Mouse (Mus musculus) neural tube, embryonic 15.5 days (tissue): ENCODE data around the gene Tmem130. TPM values are rescaled to one million over a fixed set of nuclear protein-coding genes. Genes with fewer than 3 reads are reported as not detected.
A peak's percentile ranks its signal among the peaks of the same experiment; 100 is the strongest.
"Not testable (repeated sequence)": the region's sequence is repeated elsewhere in the genome, so short reads cannot be mapped to it uniquely, and the experiment has no call there.

Experiments used
- ATAC-seq: fragments of 200-750 bp; cut with Nextera tagmentation; 2 replicates; pipeline ENCODE4 v1.8.0; 2017; ENCODE audit warnings: mild to moderate bottlenecking, moderate TSS enrichment, moderate library complexity; ENCODE audit not compliant: low FRiP score
- H3K27ac ChIP-seq: fragments of 300-500 bp; sonication (generic); replicated peaks from 2 replicates; pipeline ENCODE4 v1.5.1; 2015; ENCODE audit warnings: mild to moderate bottlenecking, inconsistent platforms
- H3K27me3 ChIP-seq: fragments of 300-500 bp; sonication (generic); replicated peaks from 2 replicates; pipeline ENCODE4 v1.6.1; 2015; ENCODE audit warnings: inconsistent platforms
- H3K36me3 ChIP-seq: fragments of 300-500 bp; sonication (generic); 2 replicates; pipeline ENCODE4 v1.6.1; 2015; ENCODE audit warnings: inconsistent platforms
- H3K4me1 ChIP-seq: fragments of 300-500 bp; sonication (generic); 2 replicates; pipeline ENCODE4 v1.6.1; 2015; ENCODE audit warnings: inconsistent platforms
- H3K4me2 ChIP-seq: fragments of 300-500 bp; sonication (generic); 2 replicates; pipeline ENCODE4 v1.6.1; 2015; ENCODE audit warnings: inconsistent platforms, mild to moderate bottlenecking, moderate library complexity
- H3K4me3 ChIP-seq: fragments of 300-500 bp; sonication (generic); replicated peaks from 2 replicates; pipeline ENCODE4 v1.5.1; 2015; ENCODE audit warnings: mild to moderate bottlenecking, inconsistent platforms
- H3K9ac ChIP-seq: fragments of 300-500 bp; sonication (generic); replicated peaks from 2 replicates; pipeline ENCODE4 v1.6.1; 2015; ENCODE audit warnings: mild to moderate bottlenecking, inconsistent platforms
- H3K9me3 ChIP-seq: fragments of 300-500 bp; sonication (generic); replicated peaks from 2 replicates; pipeline ENCODE4 v1.6.1; 2016; ENCODE audit warnings: inconsistent platforms
- WGBS: fragments of 180-500 bp; shearing (Covaris S2); methylation state at CpG from one replicate; pipeline ENCODE4 v1.1.7; 2015; ENCODE audit warnings: mixed read lengths; 5-methylcytosine and 5-hydroxymethylcytosine counted together
- polyA plus RNA-seq: library from polyadenylated mRNA; unstranded; fragments of >200 nt; fragmentation: Nextera tagmentation; extraction: Ambion mirVana; gene quantifications from 2 replicates; pipeline ENCODE4 v1.2.1, GENCODE M21; 2015

The Tmem130 gene
- polyA plus RNA-seq, 1 experiment from 2014 or later, result 415 TPM

DNA sequence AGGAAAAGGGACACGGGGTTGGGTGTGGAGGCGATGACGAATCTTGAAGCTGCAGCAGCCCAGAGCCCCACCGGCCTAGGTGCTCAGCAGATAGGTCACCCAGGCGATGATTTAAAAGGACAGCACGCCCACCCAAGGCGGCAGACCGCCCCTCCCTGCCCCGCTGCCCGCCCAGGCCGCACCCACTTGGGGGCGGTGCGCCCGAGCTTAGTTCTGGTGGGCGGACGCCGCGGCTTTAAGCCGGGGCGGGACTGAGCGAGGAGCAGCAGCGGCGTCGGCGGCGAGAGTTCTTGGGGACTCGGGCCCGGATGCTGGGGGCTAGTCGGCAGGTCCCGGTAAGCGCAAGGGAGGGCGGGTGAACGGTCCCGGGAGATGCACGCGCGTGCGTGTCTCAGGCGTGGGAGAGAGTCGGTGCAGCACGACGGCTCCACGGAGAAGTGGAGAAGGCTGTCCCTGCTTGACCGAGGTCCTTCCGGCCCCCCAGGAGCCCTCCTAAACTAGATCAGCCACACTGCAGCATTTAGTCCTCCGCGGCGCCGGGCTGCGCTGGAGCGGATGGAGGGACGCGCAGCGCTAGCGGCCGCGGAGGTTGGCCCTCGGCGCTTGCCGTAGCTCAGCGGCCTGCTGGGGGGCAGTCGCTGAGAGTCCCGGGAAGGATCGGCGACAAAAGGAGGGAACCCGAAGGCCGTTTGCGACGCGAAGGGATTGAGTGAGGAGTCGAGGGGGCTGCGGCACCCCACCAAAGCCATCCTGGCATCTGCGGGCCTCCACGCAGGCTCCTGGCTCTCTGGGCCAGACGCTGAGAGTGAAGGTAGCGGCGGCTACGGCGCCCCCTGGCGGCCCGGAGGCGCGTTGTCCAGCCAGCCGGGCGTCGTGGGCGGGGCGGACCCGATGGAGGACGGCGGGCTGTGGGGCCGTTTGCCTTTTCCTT is 6.6 kb upstream of the Tmem130 start:
- WGBS, result under 1% methylated on average over 92 of the region's 92 CpGs
- Histone ChIP-seq H3K4me1 (peaks cover 16% of the 10 kb centered on the region), H3K27ac (peak overlapping the region; percentile 99), H3K9ac (peak overlapping the region; percentile 82), H3K4me2 (peak overlapping the region; percentile 77), H3K36me3 (peaks cover 18% of the 10 kb centered on the region), H3K9me3 (no peaks in the 10 kb centered on the region), H3K27me3 (no peaks in the 10 kb centered on the region), H3K4me3 (peak overlapping the region; percentile 92)
- peak; percentile 90 for ATAC-seq

DNA sequence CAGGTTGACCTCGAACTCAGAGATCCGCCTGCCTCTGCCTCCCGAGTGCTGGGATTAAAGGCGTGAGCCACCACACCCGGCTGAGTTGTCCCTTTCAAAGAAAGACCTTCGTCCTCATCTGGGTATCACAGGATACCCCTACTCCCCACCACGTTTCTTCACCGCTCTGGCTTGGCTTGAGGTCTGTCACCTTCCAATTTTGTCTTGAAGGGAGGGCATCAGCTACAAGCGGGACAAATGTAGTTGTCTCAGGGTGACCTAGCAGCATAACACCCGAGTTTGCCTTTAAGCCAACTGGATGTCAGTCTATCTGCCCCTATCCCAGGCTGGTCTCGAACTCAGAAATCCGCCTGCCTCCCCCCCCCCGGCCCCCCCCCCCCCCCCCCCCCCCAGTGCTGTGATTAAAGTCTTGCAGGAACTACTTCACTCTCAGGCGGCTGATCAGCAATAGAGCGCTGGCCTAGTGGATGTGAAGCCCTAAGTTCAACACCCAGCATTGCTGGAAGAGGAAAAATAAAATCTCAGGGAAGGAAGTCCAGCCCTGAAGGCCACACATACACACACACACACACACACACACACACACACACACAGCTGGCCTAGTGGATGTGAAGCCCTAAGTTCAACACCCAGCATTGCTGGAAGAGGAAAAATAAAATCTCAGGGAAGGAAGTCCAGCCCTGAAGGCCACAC is 5.6 kb upstream of the Tmem130 start, which contains the start of gene Trrap:
Gene Trrap, plus strand, starts transcription at position 627 of the 693 bp plus-strand sequence.
- WGBS, result 83% methylated on average over 14 of the region's 15 CpGs
- H3K9ac ChIP-seq, result peak within 1 kb of the TSS; percentile 82
- peaks cover 11% of the 10 kb centered on the region for H3K36me3 ChIP-seq
- peaks cover 16% of the 10 kb centered on the region for H3K4me1 ChIP-seq
- H3K27ac ChIP-seq, result peak within 1 kb of the TSS; percentile 99
- H3K9me3 ChIP-seq, H3K27me3 ChIP-seq: not testable (repeated sequence)
- peak within 1 kb of the TSS; percentile 77 for H3K4me2 ChIP-seq
- peak; percentile 12 for ATAC-seq
- H3K4me3 ChIP-seq, result peak within 1 kb of the TSS; percentile 92

DNA sequence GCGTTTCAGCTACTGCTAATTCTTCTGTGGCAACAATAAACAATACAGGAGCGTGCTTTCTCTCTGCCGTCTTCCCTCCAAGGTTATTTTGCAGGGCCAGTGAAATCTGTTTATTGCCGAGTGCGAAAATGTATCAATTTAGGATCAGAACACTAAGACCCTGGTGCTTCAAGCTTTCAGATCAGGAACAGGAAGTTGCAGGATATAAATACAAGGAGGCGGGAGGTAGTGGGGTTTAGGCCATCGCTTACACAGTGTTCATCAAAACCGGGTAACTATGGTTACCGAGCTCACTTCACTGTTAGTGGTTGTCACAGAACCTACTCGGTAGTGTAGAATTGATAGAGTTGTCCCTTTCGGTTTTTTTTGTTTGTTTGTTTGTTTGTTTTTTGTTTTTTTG is 5.0 kb upstream of the Tmem130 start:
- 84% methylated on average over 11 of the region's 11 CpGs for WGBS
- no peaks in the 10 kb centered on the region for H3K9me3 ChIP-seq
- no peaks in the 10 kb centered on the region for H3K27me3 ChIP-seq
- H3K4me3 ChIP-seq, result no peak overlapping the region
- H3K4me1 ChIP-seq, result peaks cover 16% of the 10 kb centered on the region
- H3K9ac ChIP-seq, result no peak overlapping the region
- no peak overlapping the region for H3K27ac ChIP-seq
- peaks cover 7% of the 10 kb centered on the region for H3K36me3 ChIP-seq
- no peak overlapping the region for H3K4me2 ChIP-seq
- no peak for ATAC-seq

DNA sequence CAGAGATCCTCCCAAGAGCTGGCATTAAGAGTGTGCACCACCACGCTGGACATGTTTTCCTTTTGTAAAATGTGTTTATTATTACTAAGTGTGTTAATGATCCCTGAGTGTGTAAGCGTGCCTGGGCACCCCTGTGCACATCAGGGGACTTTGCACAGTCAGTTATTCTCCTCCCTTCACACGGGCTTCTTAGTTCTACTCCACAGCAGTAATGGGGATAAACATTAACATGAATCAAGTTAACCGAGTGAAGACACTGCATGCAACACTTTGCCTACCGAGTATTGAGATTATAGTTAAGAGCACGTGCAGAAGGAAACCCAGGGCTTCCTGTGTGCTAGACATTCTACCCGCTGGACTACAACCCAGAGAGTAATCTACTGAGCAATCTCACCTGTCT is 4.4 kb upstream of the Tmem130 start:
- WGBS, result 81% methylated on average over 7 of the region's 7 CpGs
- no peaks in the 10 kb centered on the region for H3K9me3 ChIP-seq

DNA sequence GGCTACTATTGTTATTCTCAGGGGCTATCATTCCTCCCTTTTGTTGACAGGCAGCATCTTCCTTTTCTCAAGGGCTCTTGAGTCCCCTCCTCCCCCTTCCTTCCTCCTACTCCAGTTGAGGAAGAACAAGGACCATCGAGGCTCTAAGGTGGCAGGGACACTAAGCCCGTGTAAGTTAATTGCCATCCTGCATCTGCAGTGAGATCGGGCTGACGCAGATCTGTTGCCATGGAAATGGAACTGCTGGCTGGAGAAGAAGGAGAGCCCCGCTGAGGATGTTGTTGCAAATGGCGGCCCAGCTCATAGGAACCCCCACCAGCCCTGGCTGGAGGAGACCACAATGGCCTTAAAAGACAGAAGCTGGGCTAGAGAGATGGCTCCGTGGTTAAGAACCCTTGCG is 3.2 kb downstream of the Tmem130 start:
- peak overlapping the region; percentile 18; the same call in 1 of the 2 replicates for H3K4me3 ChIP-seq

More for the DNA sequence above, 4.4 kb upstream of the Tmem130 start:
- Histone ChIP-seq H3K27ac (no peak overlapping the region), H3K4me1 (peaks cover 16% of the 10 kb centered on the region), H3K27me3 (no peaks in the 10 kb centered on the region), H3K9ac (no peak overlapping the region), H3K4me2 (no peak overlapping the region), H3K36me3 (peaks cover under 1% of the 10 kb centered on the region; the same call in 1 of the 2 replicates), H3K4me3 (no peak overlapping the region)
- no peak for ATAC-seq

GRCm38 (mm10) chr5:144757402-144757801 is 4.2 kb downstream of the Tmem130 start:
- 92% methylated on average over 9 of the region's 9 CpGs for WGBS

More for the DNA sequence above, 3.2 kb downstream of the Tmem130 start:
- Histone ChIP-seq H3K9me3 (no peaks in the 10 kb centered on the region), H3K27me3 (no peaks in the 10 kb centered on the region), H3K4me1 (peaks cover 31% of the 10 kb centered on the region), H3K27ac (peak overlapping the region; percentile 64), H3K36me3 (peaks cover 18% of the 10 kb centered on the region), H3K4me2 (peak overlapping the region; percentile 53), H3K9ac (no peak overlapping the region)
- ATAC-seq, result 0 out of 2 replicates have a peak, but pooled peaks have one; percentile 21
- WGBS, result 6% methylated on average over 8 of the region's 8 CpGs

DNA sequence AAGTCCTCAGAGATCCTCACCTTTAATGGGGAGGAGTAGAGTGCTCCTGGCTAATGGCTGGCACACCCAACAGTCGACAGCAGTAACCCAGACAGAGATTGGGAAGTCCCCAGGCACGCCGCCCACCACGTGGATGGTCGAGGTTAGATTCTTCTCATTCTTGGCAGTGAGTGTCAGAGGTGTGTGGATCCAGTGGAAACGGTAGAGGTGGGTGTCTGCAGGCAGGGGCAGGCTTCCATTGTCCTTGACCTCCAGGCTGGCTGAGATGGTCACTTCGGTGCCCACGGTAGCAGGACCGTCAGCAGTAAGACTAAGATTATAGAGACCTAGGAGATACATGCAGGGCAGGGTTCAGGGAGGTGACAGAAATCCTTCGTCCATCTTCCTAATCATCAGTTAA is 6.4 kb downstream of the Tmem130 start:
- Histone ChIP-seq H3K4me2 (no peak overlapping the region), H3K4me3 (no peak overlapping the region), H3K4me1 (peaks cover 30% of the 10 kb centered on the region), H3K36me3 (peaks cover 35% of the 10 kb centered on the region), H3K9me3 (no peaks in the 10 kb centered on the region), H3K27me3 (no peaks in the 10 kb centered on the region), H3K27ac (no peak overlapping the region), H3K9ac (no peak overlapping the region)
- 83% methylated on average over 10 of the region's 10 CpGs for WGBS
- ATAC-seq, result no peak

More at GRCm38 (mm10) chr5:144757402-144757801, 4.2 kb downstream of the Tmem130 start:
- no peak for ATAC-seq
- Histone ChIP-seq H3K4me2 (no peak overlapping the region), H3K9me3 (no peaks in the 10 kb centered on the region), H3K27me3 (no peaks in the 10 kb centered on the region), H3K9ac (no peak overlapping the region), H3K4me1 (peaks cover 31% of the 10 kb centered on the region), H3K36me3 (peaks cover 21% of the 10 kb centered on the region), H3K27ac (no peak overlapping the region), H3K4me3 (no peak overlapping the region)

DNA sequence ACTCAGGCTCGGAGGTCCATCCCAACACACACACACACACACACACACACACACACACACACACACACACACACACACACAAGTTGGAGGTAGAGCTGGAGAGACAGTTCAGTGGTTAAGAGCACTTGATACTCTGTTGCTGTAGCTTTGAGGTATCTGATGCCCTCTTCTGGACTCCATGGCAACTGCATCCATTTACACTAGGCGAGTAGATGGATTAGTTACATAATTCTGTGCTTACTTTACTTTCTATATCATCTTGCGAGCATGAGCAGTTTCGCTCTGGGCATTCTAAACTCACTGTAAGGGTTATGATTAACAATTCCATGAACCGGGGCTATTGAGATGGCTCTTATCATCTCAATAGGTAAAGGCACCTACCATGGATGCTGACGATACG is 8.6 kb downstream of the Tmem130 start:
- no peak for ATAC-seq
- no peak overlapping the region for H3K4me3 ChIP-seq
- no peak overlapping the region for H3K9ac ChIP-seq
- WGBS, result 68% methylated on average over 7 of the region's 7 CpGs
- H3K4me2 ChIP-seq, result no peak overlapping the region
- no peaks in the 10 kb centered on the region for H3K27me3 ChIP-seq
- peaks cover 56% of the 10 kb centered on the region for H3K36me3 ChIP-seq
- no peaks in the 10 kb centered on the region for H3K9me3 ChIP-seq
- H3K4me1 ChIP-seq, result peaks cover 9% of the 10 kb centered on the region
- H3K27ac ChIP-seq, result no peak overlapping the region

DNA sequence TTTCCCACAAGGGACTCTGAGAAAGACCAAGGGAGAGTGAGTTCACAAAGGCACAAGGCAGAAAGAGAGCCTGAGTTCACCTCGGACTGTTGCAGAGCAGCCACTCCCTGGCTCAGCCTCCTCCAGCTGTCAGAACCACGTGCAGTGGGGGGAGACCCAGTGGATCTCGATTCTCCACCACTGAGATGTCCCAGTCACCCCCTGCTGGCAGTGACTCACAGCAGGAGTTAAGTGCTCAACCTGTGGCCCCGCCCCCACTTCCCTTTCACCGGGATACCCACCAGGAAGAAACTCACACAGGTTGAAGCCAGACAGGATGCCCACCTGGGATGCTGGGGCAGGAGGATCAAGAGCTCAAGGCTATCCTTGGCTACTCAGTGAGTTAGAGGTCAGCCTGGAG is 9.2 kb downstream of the Tmem130 start:
- Histone ChIP-seq H3K4me1 (peaks cover 5% of the 10 kb centered on the region; the same call in 1 of the 2 replicates), H3K9ac (no peak overlapping the region), H3K27ac (no peak overlapping the region), H3K36me3 (peaks cover 60% of the 10 kb centered on the region), H3K27me3 (no peaks in the 10 kb centered on the region), H3K4me2 (no peak overlapping the region), H3K4me3 (no peak overlapping the region), H3K9me3 (no peaks in the 10 kb centered on the region)
- no peak for ATAC-seq
- 23% methylated on average over 5 of the region's 5 CpGs for WGBS

DNA sequence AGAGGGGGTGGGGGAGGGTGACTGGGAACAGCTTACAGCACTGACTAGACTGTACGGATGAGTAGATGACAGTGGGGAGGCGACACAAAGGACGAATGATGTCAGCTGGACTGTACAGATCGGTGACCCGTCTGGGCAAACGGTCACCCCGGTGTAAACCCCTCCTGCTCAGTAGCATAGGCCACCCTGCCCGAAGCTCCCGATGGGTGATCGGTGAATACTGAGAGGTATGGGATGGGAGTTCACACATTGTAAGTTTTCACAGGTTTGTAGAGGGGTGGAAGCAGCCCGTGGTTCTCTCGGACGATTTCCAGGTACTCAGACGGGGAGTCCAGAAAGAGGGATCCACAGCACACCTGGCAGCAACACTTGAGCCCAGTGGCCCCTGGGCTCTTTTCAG is 24.5 kb downstream of the Tmem130 start:
- H3K27ac ChIP-seq, result no peak overlapping the region
- no peak overlapping the region for H3K4me2 ChIP-seq
- H3K4me3 ChIP-seq, result no peak overlapping the region
- H3K9ac ChIP-seq, result no peak overlapping the region
- H3K9me3 ChIP-seq, result no peaks in the 10 kb centered on the region
- H3K27me3 ChIP-seq, result no peaks in the 10 kb centered on the region
- 0 out of 2 replicates have a peak, but pooled peaks cover 3% of the 10 kb centered on the region for H3K4me1 ChIP-seq
- peaks cover 43% of the 10 kb centered on the region for H3K36me3 ChIP-seq
- 88% methylated on average over 14 of the region's 14 CpGs for WGBS
- no peak for ATAC-seq

DNA sequence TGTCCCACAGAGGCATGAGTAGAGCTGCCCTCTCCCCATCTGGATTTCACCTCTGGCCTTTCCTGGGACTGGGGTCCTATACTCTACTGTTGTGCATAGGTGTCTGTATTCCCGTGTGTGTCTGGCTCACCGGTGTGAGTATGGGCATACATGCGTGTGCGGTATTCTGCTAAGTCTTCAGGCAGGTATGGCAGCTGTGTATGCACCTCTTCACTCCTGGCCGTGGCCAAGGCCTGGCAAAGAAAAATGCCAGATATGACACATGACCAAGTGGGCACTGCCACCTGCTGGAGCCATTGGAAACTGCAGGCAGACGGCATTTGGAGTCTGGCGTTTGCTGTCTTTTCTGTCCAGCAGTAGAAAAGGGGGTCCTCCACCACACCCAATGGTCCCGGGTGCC is 26.7 kb downstream of the Tmem130 start:
- Histone ChIP-seq H3K4me1 (0 out of 2 replicates have a peak, but pooled peaks cover 3% of the 10 kb centered on the region), H3K4me2 (no peak overlapping the region), H3K36me3 (peaks cover 24% of the 10 kb centered on the region), H3K9ac (no peak overlapping the region), H3K9me3 (no peaks in the 10 kb centered on the region), H3K27me3 (no peaks in the 10 kb centered on the region), H3K4me3 (no peak overlapping the region), H3K27ac (no peak overlapping the region)
- WGBS, result 27% methylated on average over 8 of the region's 8 CpGs
- peak; percentile 60 for ATAC-seq
